Mouse (Mus musculus) hindbrain, embryonic 13.5 days (tissue): Measurements from ENCODE around the gene Calm1. TPM values are rescaled to one million over a fixed set of nuclear protein-coding genes. Genes with fewer than 3 reads are reported as not detected.

Experiments used
- ATAC-seq: fragments of 200-750 bp; cut with Nextera tagmentation; 2 replicates; pipeline ENCODE4 v1.8.0; 2017; ENCODE audit warnings: moderate TSS enrichment; ENCODE audit not compliant: low FRiP score
- H3K27ac ChIP-seq: fragments of 300-500 bp; sonication (generic); 2 replicates; pipeline ENCODE4 v1.5.1; 2015; ENCODE audit warnings: inconsistent platforms, mild to moderate bottlenecking, moderate library complexity
- H3K27me3 ChIP-seq: fragments of 300-500 bp; sonication (generic); 2 replicates; pipeline ENCODE4 v1.6.1; 2015; ENCODE audit warnings: mild to moderate bottlenecking, inconsistent platforms
- H3K36me3 ChIP-seq: fragments of 300-500 bp; sonication (generic); 2 replicates; pipeline ENCODE4 v1.6.1; 2015; ENCODE audit warnings: mild to moderate bottlenecking, inconsistent platforms
- H3K4me1 ChIP-seq: fragments of 300-500 bp; sonication (generic); replicated peaks from 2 replicates; pipeline ENCODE4 v1.6.1; 2015; ENCODE audit warnings: inconsistent platforms
- H3K4me2 ChIP-seq: fragments of 300-500 bp; sonication (generic); 2 replicates; pipeline ENCODE4 v1.6.1; 2015; ENCODE audit warnings: inconsistent platforms, mild to moderate bottlenecking, moderate library complexity
- H3K4me3 ChIP-seq: fragments of 300-500 bp; sonication (generic); 2 replicates; pipeline ENCODE4 v1.5.1; 2015; ENCODE audit warnings: mild to moderate bottlenecking, inconsistent platforms
- H3K9ac ChIP-seq: fragments of 300-500 bp; sonication (generic); 2 replicates; pipeline ENCODE4 v1.6.1; 2015; ENCODE audit warnings: mild to moderate bottlenecking, inconsistent platforms
- H3K9me3 ChIP-seq: fragments of 300-500 bp; sonication (generic); 2 replicates; pipeline ENCODE4 v1.6.1; 2016; ENCODE audit warnings: inconsistent platforms
- WGBS: fragments of 180-500 bp; shearing (Covaris S2); methylation state at CpG from one replicate; pipeline ENCODE4 v1.1.7; 2015; 5-methylcytosine and 5-hydroxymethylcytosine counted together
- polyA plus RNA-seq: library from polyadenylated mRNA; unstranded; fragments of >200 nt; fragmentation: Nextera tagmentation; extraction: Ambion mirVana; gene quantifications from 2 replicates; pipeline ENCODE4 v1.2.1, GENCODE M21; 2015

Calm1 gene
- polyA plus RNA-seq, 1 experiment from 2014 or later: 2,269 TPM

GRCm38 (mm10) chr12:100200645-100201362 lies 1.6 kb downstream of the Calm1 start:
- peak; percentile 22; the same call in 1 of the 2 replicates for ATAC-seq
- Histone ChIP-seq H3K27ac (peak overlapping the region; percentile 93), H3K27me3 (peaks cover under 1% of the 10 kb centered on the region; the same call in 1 of the 2 replicates), H3K9me3 (no peaks in the 10 kb centered on the region), H3K36me3 (peaks cover 31% of the 10 kb centered on the region), H3K4me1 (peaks cover 40% of the 10 kb centered on the region), H3K4me3 (peak overlapping the region; percentile 99), H3K4me2 (peak overlapping the region; percentile 92), H3K9ac (peak overlapping the region; percentile 98)
- WGBS: 5% methylated on average over 29 of the region's 29 CpGs

- Histone ChIP-seq H3K4me2 (peak overlapping the region; percentile 92), H3K36me3 (peaks cover 36% of the 10 kb centered on the region), H3K4me3 (peak overlapping the region; percentile 99), H3K9me3 (no peaks in the 10 kb centered on the region), H3K27ac (peak overlapping the region; percentile 48; the same call in 1 of the 2 replicates), H3K27me3 (no peaks in the 10 kb centered on the region), H3K4me1 (peaks cover 40% of the 10 kb centered on the region), H3K9ac (peak overlapping the region; percentile 98)
- no peak for ATAC-seq
- WGBS: 26% methylated on average over 4 of the region's 4 CpGs
These were observed 2.1 kb downstream of the Calm1 start for GRCm38 (mm10) chr12:100201363-100201711.

GRCm38 (mm10) chr12:100201838-100202237 lies 2.6 kb downstream of the Calm1 start:
- no peaks in the 10 kb centered on the region for H3K27me3 ChIP-seq
- peak overlapping the region; percentile 92 for H3K4me2 ChIP-seq
- WGBS: 1% methylated on average over 13 of the region's 13 CpGs
- ATAC-seq: peak; percentile 46; the same call in 1 of the 2 replicates
- H3K9me3 ChIP-seq: no peaks in the 10 kb centered on the region
- peaks cover 41% of the 10 kb centered on the region for H3K36me3 ChIP-seq
- peak overlapping the region; percentile 99 for H3K4me3 ChIP-seq
- H3K9ac ChIP-seq: peak overlapping the region; percentile 98
- peak overlapping the region; percentile 55 for H3K27ac ChIP-seq
- H3K4me1 ChIP-seq: peaks cover 40% of the 10 kb centered on the region

- Histone ChIP-seq H3K4me1 (peaks cover 37% of the 10 kb centered on the region), H3K9ac (no peak overlapping the region), H3K4me2 (no peak overlapping the region), H3K9me3 (no peaks in the 10 kb centered on the region), H3K36me3 (peaks cover 60% of the 10 kb centered on the region), H3K27me3 (no peaks in the 10 kb centered on the region), H3K27ac (no peak overlapping the region), H3K4me3 (no peak overlapping the region)
- 59% methylated on average over 3 of the region's 3 CpGs for WGBS
- no peak for ATAC-seq
These were observed 4.5 kb downstream of the Calm1 start for GRCm38 (mm10) chr12:100203759-100204158.

GRCm38 (mm10) chr12:100205156-100205555 lies 5.9 kb downstream of the Calm1 start:
- Histone ChIP-seq H3K27ac (no peak overlapping the region), H3K9me3 (no peaks in the 10 kb centered on the region), H3K27me3 (no peaks in the 10 kb centered on the region), H3K4me2 (no peak overlapping the region), H3K4me3 (no peak overlapping the region), H3K9ac (no peak overlapping the region), H3K4me1 (peaks cover 38% of the 10 kb centered on the region), H3K36me3 (peaks cover 74% of the 10 kb centered on the region)
- 95% methylated on average over 8 of the region's 8 CpGs for WGBS
- no peak for ATAC-seq

- WGBS: 91% methylated on average over 3 of the region's 3 CpGs
- no peaks in the 10 kb centered on the region for H3K9me3 ChIP-seq
- no peak overlapping the region for H3K9ac ChIP-seq
- H3K27ac ChIP-seq: no peak overlapping the region
- no peaks in the 10 kb centered on the region for H3K27me3 ChIP-seq
- peaks cover 74% of the 10 kb centered on the region for H3K36me3 ChIP-seq
- peaks cover 36% of the 10 kb centered on the region for H3K4me1 ChIP-seq
- H3K4me2 ChIP-seq: no peak overlapping the region
- no peak for ATAC-seq
- H3K4me3 ChIP-seq: no peak overlapping the region
These were observed 7.3 kb downstream of the Calm1 start for GRCm38 (mm10) chr12:100206521-100206920.

- 85% methylated on average over 5 of the region's 5 CpGs for WGBS
- no peak for ATAC-seq
These were observed 7.7 kb downstream of the Calm1 start for GRCm38 (mm10) chr12:100206926-100207325.

GRCm38 (mm10) chr12:100209701-100210478 lies 10.7 kb downstream of the Calm1 start:
- peaks cover 5% of the 10 kb centered on the region; the same call in 1 of the 2 replicates for H3K9me3 ChIP-seq
- peaks cover 13% of the 10 kb centered on the region for H3K4me1 ChIP-seq
- 0 out of 2 replicates have a peak overlapping the region, but pooled peaks have one; percentile 8 for H3K27ac ChIP-seq
- H3K36me3 ChIP-seq: peaks cover 70% of the 10 kb centered on the region
- no peak for ATAC-seq
- no peak overlapping the region for H3K9ac ChIP-seq
- H3K4me3 ChIP-seq: no peak overlapping the region
- 96% methylated on average over 10 of the region's 10 CpGs for WGBS
- H3K27me3 ChIP-seq: no peaks in the 10 kb centered on the region
- H3K4me2 ChIP-seq: no peak overlapping the region

More at GRCm38 (mm10) chr12:100206926-100207325, 7.7 kb downstream of the Calm1 start:
- H3K9ac ChIP-seq: no peak overlapping the region
- no peak overlapping the region for H3K4me3 ChIP-seq
- no peaks in the 10 kb centered on the region for H3K27me3 ChIP-seq
- H3K36me3 ChIP-seq: peaks cover 76% of the 10 kb centered on the region
- peaks cover 36% of the 10 kb centered on the region for H3K4me1 ChIP-seq
- no peak overlapping the region for H3K4me2 ChIP-seq
- no peak overlapping the region for H3K27ac ChIP-seq
- H3K9me3 ChIP-seq: no peaks in the 10 kb centered on the region

GRCm38 (mm10) chr12:100210973-100211372 lies 11.7 kb downstream of the Calm1 start:
- no peak overlapping the region for H3K9ac ChIP-seq
- no peak overlapping the region for H3K4me2 ChIP-seq
- H3K27me3 ChIP-seq: no peaks in the 10 kb centered on the region
- H3K4me3 ChIP-seq: no peak overlapping the region
- ATAC-seq: peak; percentile 37
- H3K36me3 ChIP-seq: peaks cover 59% of the 10 kb centered on the region
- 59% methylated on average over 5 of the region's 5 CpGs for WGBS
- peaks cover 5% of the 10 kb centered on the region; the same call in 1 of the 2 replicates for H3K9me3 ChIP-seq
- peak overlapping the region; percentile 44; the same call in 1 of the 2 replicates for H3K27ac ChIP-seq
- H3K4me1 ChIP-seq: peaks cover 8% of the 10 kb centered on the region

GRCm38 (mm10) chr12:100211453-100212185 lies 12.4 kb downstream of the Calm1 start:
- H3K9me3 ChIP-seq: peaks cover 5% of the 10 kb centered on the region; the same call in 1 of the 2 replicates
- H3K4me1 ChIP-seq: peaks cover 8% of the 10 kb centered on the region
- ATAC-seq: no peak
- peak overlapping the region; percentile 58 for H3K27ac ChIP-seq
- no peak overlapping the region for H3K4me3 ChIP-seq
- H3K36me3 ChIP-seq: peaks cover 52% of the 10 kb centered on the region
- no peaks in the 10 kb centered on the region for H3K27me3 ChIP-seq
- WGBS: 93% methylated on average over 5 of the region's 5 CpGs
- no peak overlapping the region for H3K9ac ChIP-seq
- H3K4me2 ChIP-seq: no peak overlapping the region

GRCm38 (mm10) chr12:100212397-100212796 lies 13.2 kb downstream of the Calm1 start:
- H3K27ac ChIP-seq: peak overlapping the region; percentile 58
- WGBS: 67% methylated on average over 3 of the region's 3 CpGs

GRCm38 (mm10) chr12:100213162-100213561 lies 13.9 kb downstream of the Calm1 start:
- Histone ChIP-seq H3K27me3 (no peaks in the 10 kb centered on the region), H3K9me3 (peaks cover 5% of the 10 kb centered on the region; the same call in 1 of the 2 replicates), H3K4me3 (no peak overlapping the region), H3K9ac (no peak overlapping the region), H3K27ac (no peak overlapping the region), H3K4me2 (no peak overlapping the region), H3K36me3 (peaks cover 37% of the 10 kb centered on the region), H3K4me1 (peaks cover 8% of the 10 kb centered on the region)
- WGBS: 81% methylated on average over 2 of the region's 2 CpGs
- no peak for ATAC-seq

More at GRCm38 (mm10) chr12:100212397-100212796, 13.2 kb downstream of the Calm1 start:
- no peak for ATAC-seq
- no peak overlapping the region for H3K4me2 ChIP-seq
- no peak overlapping the region for H3K9ac ChIP-seq
- H3K27me3 ChIP-seq: no peaks in the 10 kb centered on the region
- peaks cover 45% of the 10 kb centered on the region for H3K36me3 ChIP-seq
- H3K4me3 ChIP-seq: no peak overlapping the region
- peaks cover 5% of the 10 kb centered on the region; the same call in 1 of the 2 replicates for H3K9me3 ChIP-seq
- H3K4me1 ChIP-seq: peaks cover 8% of the 10 kb centered on the region
